Mouse (Mus musculus) CH12.LX (cell line): ENCODE results near the gene Olfr61. TPM values are rescaled to one million over a fixed set of nuclear protein-coding genes. Genes with fewer than 3 reads are reported as not detected.
"Not testable (repeated sequence)": the region's sequence is repeated elsewhere in the genome, so short reads cannot be mapped to it uniquely, and the experiment has no call there.

Source experiments
- DNase-seq: peaks from one replicate; pipeline ENCODE4 v3.0.0-alpha.2; 2013; ENCODE audit errors: extremely low read depth
- H3K27ac ChIP-seq: 2 replicates; pipeline ENCODE4 v1.5.1; 2012; ENCODE audit warnings: low read depth, mild to moderate bottlenecking, control low read depth, moderate library complexity; ENCODE audit not compliant: insufficient read depth
- H3K27me3 ChIP-seq: replicated peaks from 2 replicates; pipeline ENCODE3; 2012; ENCODE audit warnings: inconsistent platforms
- H3K36me3 ChIP-seq, 2 experiments: replicated peaks in 1 of 2; 2 replicates each; pipeline versions ENCODE3 to v1.6.1; 2012; ENCODE audit warnings: inconsistent platforms in 1 of 2, low read length in 1 of 2, mild to moderate bottlenecking in 1 of 2, mixed read lengths in 1 of 2, moderate library complexity in 1 of 2; ENCODE audit not compliant: control insufficient read depth in 1 of 2, insufficient read depth in 1 of 2
- H3K4me1 ChIP-seq, 2 experiments: 2 replicates each; pipeline ENCODE4 v1.6.1; 2012; ENCODE audit warnings: inconsistent platforms in 1 of 2, moderate library complexity in 1 of 2; ENCODE audit not compliant: insufficient read depth in 2 of 2, control insufficient read depth in 1 of 2
- H3K4me2 ChIP-seq: 2 replicates; pipeline ENCODE4 v1.6.1; 2012; ENCODE audit warnings: low read depth, mild to moderate bottlenecking, control low read depth; ENCODE audit not compliant: poor library complexity, insufficient read depth, severe bottlenecking
- H3K4me3 ChIP-seq, 3 experiments: fragments of 150-350 bp in 1 of 3; sonication (generic) in 1 of 3; replicated peaks in 1 of 3; 2 replicates each; pipeline versions ENCODE3 to v1.5.1; 2011 to 2012; ENCODE audit warnings: low read depth in 2 of 3, low read length in 2 of 3, mild to moderate bottlenecking in 2 of 3, moderate library complexity in 2 of 3, control low read depth in 1 of 3, improper control_type of control experiment in 1 of 3, inconsistent platforms in 1 of 3, mixed read lengths in 1 of 3; ENCODE audit not compliant: poor library complexity in 1 of 3
- H3K79me2 ChIP-seq: replicated peaks from 2 replicates; pipeline ENCODE4 v1.6.1; 2012; ENCODE audit warnings: mild to moderate bottlenecking, moderate library complexity; ENCODE audit not compliant: control insufficient read depth, poor library complexity, insufficient read depth, severe bottlenecking; ENCODE audit errors: extremely low read depth
- H3K9ac ChIP-seq: 2 replicates; pipeline ENCODE4 v1.6.1; 2012; ENCODE audit warnings: low read depth, mild to moderate bottlenecking, control low read depth, moderate library complexity; ENCODE audit not compliant: insufficient read depth
- H3K9me3 ChIP-seq: replicated peaks from 2 replicates; pipeline ENCODE3; 2012; ENCODE audit warnings: low read length, inconsistent platforms, mixed read lengths
- CHD1 ChIP-seq: IDR thresholded peaks from 2 replicates; pipeline ENCODE4 v1.6.1; 2012; ENCODE audit warnings: low read depth, low read length, improper control_type of control experiment, inconsistent platforms
- E2F4 ChIP-seq: IDR thresholded peaks from 2 replicates; pipeline ENCODE4 v1.6.1; 2011; ENCODE audit warnings: low read depth, low read length, improper control_type of control experiment; ENCODE audit not compliant: insufficient replicate concordance
- ETS1 ChIP-seq: conservative IDR thresholded peaks from 2 replicates; pipeline ENCODE4 v1.6.1; 2012; ENCODE audit warnings: low read depth, mild to moderate bottlenecking, inconsistent platforms, low read length, improper control_type of control experiment, moderate library complexity
- HCFC1 ChIP-seq: IDR thresholded peaks from 2 replicates; pipeline ENCODE4 v1.6.1; 2012; ENCODE audit warnings: low read depth, mild to moderate bottlenecking, inconsistent platforms, low read length, improper control_type of control experiment
- IRF4 ChIP-seq: IDR thresholded peaks from 2 replicates; pipeline ENCODE4 v1.6.1; 2014; ENCODE audit warnings: low read depth, mild to moderate bottlenecking, inconsistent platforms, low read length, improper control_type of control experiment
- JUN ChIP-seq: IDR thresholded peaks from 2 replicates; pipeline ENCODE4 v1.6.1; 2011; ENCODE audit warnings: low read depth, mild to moderate bottlenecking, low read length, improper control_type of control experiment, moderate library complexity; ENCODE audit not compliant: insufficient read depth
- JUND ChIP-seq: conservative IDR thresholded peaks from 2 replicates; pipeline ENCODE4 v1.6.1; 2011; ENCODE audit warnings: low read depth, low read length, improper control_type of control experiment
- MAFK ChIP-seq: IDR thresholded peaks from 2 replicates; pipeline ENCODE4 v1.6.1; 2011; ENCODE audit warnings: low read length, improper control_type of control experiment; ENCODE audit not compliant: insufficient replicate concordance
- MAX ChIP-seq: IDR thresholded peaks from 2 replicates; pipeline ENCODE4 v1.6.1; 2011; ENCODE audit warnings: low read length, improper control_type of control experiment
- MAZ ChIP-seq: IDR thresholded peaks from 2 replicates; pipeline ENCODE4 v1.6.1; 2012; ENCODE audit warnings: low read depth, mild to moderate bottlenecking, inconsistent platforms, low read length, improper control_type of control experiment, moderate library complexity
- MYC ChIP-seq: IDR thresholded peaks from 2 replicates; pipeline ENCODE4 v1.6.1; 2011; ENCODE audit warnings: low read depth, mild to moderate bottlenecking, improper control_type of control experiment, low read length
- NRF1 ChIP-seq: IDR thresholded peaks from 2 replicates; pipeline ENCODE4 v1.6.1; 2014; ENCODE audit warnings: low read depth, mild to moderate bottlenecking, inconsistent platforms, low read length, improper control_type of control experiment, moderate library complexity
- RCOR1 ChIP-seq: conservative IDR thresholded peaks from 2 replicates; pipeline ENCODE4 v1.6.1; 2012; ENCODE audit warnings: low read depth, mild to moderate bottlenecking, inconsistent platforms, low read length, improper control_type of control experiment
- SMC3 ChIP-seq: IDR thresholded peaks from 2 replicates; pipeline ENCODE4 v1.6.1; 2011; ENCODE audit warnings: low read depth, low read length, improper control_type of control experiment
- TBP ChIP-seq: conservative IDR thresholded peaks from 2 replicates; pipeline ENCODE4 v1.6.1; 2011; ENCODE audit warnings: low read depth, low read length, improper control_type of control experiment
- TCF12 ChIP-seq: IDR thresholded peaks from 2 replicates; pipeline ENCODE4 v1.6.1; 2014; ENCODE audit warnings: low read depth, mild to moderate bottlenecking, inconsistent platforms, low read length, improper control_type of control experiment
- UBTF ChIP-seq: IDR thresholded peaks from 2 replicates; pipeline ENCODE4 v1.6.1; 2012; ENCODE audit warnings: low read depth, mild to moderate bottlenecking, inconsistent platforms, low read length, improper control_type of control experiment, moderate library complexity
- ZKSCAN1 ChIP-seq: IDR thresholded peaks from 2 replicates; pipeline ENCODE4 v1.6.1; 2012; ENCODE audit warnings: low read depth, inconsistent platforms, low read length, improper control_type of control experiment, borderline replicate concordance
- ZMIZ1 ChIP-seq: IDR thresholded peaks from 2 replicates; pipeline ENCODE4 v1.6.1; 2012; ENCODE audit warnings: low read depth, mild to moderate bottlenecking, inconsistent platforms, low read length, improper control_type of control experiment
- ZNF384 ChIP-seq: IDR thresholded peaks from 2 replicates; pipeline ENCODE4 v1.6.1; 2012; ENCODE audit warnings: low read depth, low read length, improper control_type of control experiment, inconsistent platforms
- dilution Hi-C: fragments of 300-500 bp; cut with MboI; formaldehyde crosslinking; loops from 2 replicates; pipeline ENCODE4 v1.14.3; 2020; ENCODE audit warnings: low sequenced_read_pairs; ENCODE audit not compliant: extremely low pct_unique_long_range_greater_than_20kb, extremely low pct_ligation_motif_present
- in situ Hi-C: fragments of 300-500 bp; cut with MboI; formaldehyde crosslinking; loops from 3 replicates; pipeline ENCODE4 v1.14.3; 2019; ENCODE audit warnings: low sequenced_read_pairs, low pct_ligation_motif_present, low pct_unique_long_range_greater_than_20kb, mixed read lengths
- polyA plus RNA-seq: library from polyadenylated mRNA; unstranded; fragments of >175 nt; gene quantifications from 2 replicates; pipeline ENCODE4 v1.2.1, GENCODE M21; 2012; ENCODE audit warnings: low read depth; ENCODE audit not compliant: insufficient read length
- total RNA-seq, 2 experiments: library from RNA; depleted of rRNA; stranded (reverse); fragments of 300-350 nt in 1 of 2; fragments of >200 nt in 1 of 2; gene quantifications; 2 replicates each; pipeline ENCODE4 v1.2.3; 2012 to 2014

The Olfr61 gene
- total RNA-seq (2012; rRNA removed) = not detected in 2 replicates
- total RNA-seq (2014; rRNA removed) = not detected in 2 replicates
- polyA plus RNA-seq = not detected in 2 replicates

- H3K36me3 ChIP-seq, dilution Hi-C loops, in situ Hi-C loops: not testable (repeated sequence)
These were observed at the start of gene Olfr61 for GRCm38 (mm10) chr7:140628670-140629069. Gene Olfr61, plus strand, starts transcription at chr7:140628970.

GRCm38 (mm10) chr7:140600969-140601368 lies 27.8 kb upstream of the Olfr61 start, which contains the start of gene Olfr46:
Gene Olfr46, plus strand, starts transcription at chr7:140601269.
- dilution Hi-C loops = not testable (repeated sequence)

More at GRCm38 (mm10) chr7:140628670-140629069, at the start of gene Olfr61:
- H3K9me3 ChIP-seq, H3K4me3 ChIP-seq, H3K4me1 ChIP-seq, H3K4me2 ChIP-seq, H3K27ac ChIP-seq, H3K9ac ChIP-seq, H3K79me2 ChIP-seq, DNase-seq: not testable (repeated sequence)
- H3K27me3 ChIP-seq = peaks cover 42% of the 10 kb centered on the region

GRCm38 (mm10) chr7:140630559-140630958 lies 1.8 kb downstream of the Olfr61 start:
- Histone ChIP-seq H3K4me1 (no peaks in the 10 kb centered on the region), H3K4me2 (no peak overlapping the region), H3K27me3 (peaks cover 54% of the 10 kb centered on the region)
- dilution Hi-C loops = no loop called here
- no peak for DNase-seq
- TF ChIP-seq E2F4 = no peak
- TF ChIP-seq NRF1 = no peak
- no peak for TF ChIP-seq ZMIZ1
- TF ChIP-seq JUND = no peak
- TF ChIP-seq UBTF = no peak
- no peak for TF ChIP-seq JUN
- no peak for TF ChIP-seq ETS1
- no peak for TF ChIP-seq ZKSCAN1
- no peak for TF ChIP-seq MAFK
- TF ChIP-seq MAZ = no peak
- TF ChIP-seq MYC = no peak
- TF ChIP-seq MAX = no peak
- TF ChIP-seq IRF4 = no peak
- TF ChIP-seq TBP = no peak
- no peak for TF ChIP-seq HCFC1
- TF ChIP-seq TCF12 = no peak
- no peak for TF ChIP-seq ZNF384
- no peak for TF ChIP-seq RCOR1
- no peak for TF ChIP-seq CHD1
- TF ChIP-seq SMC3 = no peak
- TF ChIP-seq, all 38 proteins: peak for 0
- no peak overlapping the region for H3K9ac ChIP-seq
- H3K27ac ChIP-seq = no peak overlapping the region
- no peaks in the 10 kb centered on the region for H3K79me2 ChIP-seq
- no peak overlapping the region for H3K4me3 ChIP-seq
- H3K36me3 ChIP-seq = no peaks in the 10 kb centered on the region
- in situ Hi-C loops = no loop called here
- H3K9me3 ChIP-seq = no peaks in the 10 kb centered on the region

More at GRCm38 (mm10) chr7:140600969-140601368, 27.8 kb upstream of the Olfr61 start, which contains the start of gene Olfr46:
- H3K9me3 ChIP-seq, H3K4me2 ChIP-seq, H3K27ac ChIP-seq, H3K36me3 ChIP-seq, DNase-seq, H3K4me3 ChIP-seq, H3K79me2 ChIP-seq, H3K9ac ChIP-seq, in situ Hi-C loops, H3K4me1 ChIP-seq: not testable (repeated sequence)
- peaks cover 11% of the 10 kb centered on the region for H3K27me3 ChIP-seq
